Mouse (Mus musculus) gastrocnemius, postnatal 25 days (tissue): ENCODE results near the gene Ccdc162. TPM values are rescaled to one million over a fixed set of nuclear protein-coding genes. Genes with fewer than 3 reads are reported as not detected.
"Not testable (repeated sequence)": the region's sequence is repeated elsewhere in the genome, so short reads cannot be mapped to it uniquely, and the experiment has no call there.

Experiments used
- DNase-seq: peaks from one replicate; pipeline ENCODE4 v3.0.0; 2022
- total RNA-seq, 2 experiments: library from RNA; stranded (reverse); gene quantifications; 1 replicate in 1 of 2; 2 replicates in 1 of 2; pipeline ENCODE4 v1.2.3; 2021

Ccdc162 gene
- total RNA-seq, 2 experiments from 2014 or later, result 0.33 to 0.59 TPM

- peak; percentile 26 for DNase-seq
Observed at GRCm38 (mm10) chr10:41697040-41697439, 19.4 kb downstream of the Ccdc162 start.

- DNase-seq, result no peak
Observed at GRCm38 (mm10) chr10:41690978-41691377, 25.5 kb downstream of the Ccdc162 start.

DNA sequence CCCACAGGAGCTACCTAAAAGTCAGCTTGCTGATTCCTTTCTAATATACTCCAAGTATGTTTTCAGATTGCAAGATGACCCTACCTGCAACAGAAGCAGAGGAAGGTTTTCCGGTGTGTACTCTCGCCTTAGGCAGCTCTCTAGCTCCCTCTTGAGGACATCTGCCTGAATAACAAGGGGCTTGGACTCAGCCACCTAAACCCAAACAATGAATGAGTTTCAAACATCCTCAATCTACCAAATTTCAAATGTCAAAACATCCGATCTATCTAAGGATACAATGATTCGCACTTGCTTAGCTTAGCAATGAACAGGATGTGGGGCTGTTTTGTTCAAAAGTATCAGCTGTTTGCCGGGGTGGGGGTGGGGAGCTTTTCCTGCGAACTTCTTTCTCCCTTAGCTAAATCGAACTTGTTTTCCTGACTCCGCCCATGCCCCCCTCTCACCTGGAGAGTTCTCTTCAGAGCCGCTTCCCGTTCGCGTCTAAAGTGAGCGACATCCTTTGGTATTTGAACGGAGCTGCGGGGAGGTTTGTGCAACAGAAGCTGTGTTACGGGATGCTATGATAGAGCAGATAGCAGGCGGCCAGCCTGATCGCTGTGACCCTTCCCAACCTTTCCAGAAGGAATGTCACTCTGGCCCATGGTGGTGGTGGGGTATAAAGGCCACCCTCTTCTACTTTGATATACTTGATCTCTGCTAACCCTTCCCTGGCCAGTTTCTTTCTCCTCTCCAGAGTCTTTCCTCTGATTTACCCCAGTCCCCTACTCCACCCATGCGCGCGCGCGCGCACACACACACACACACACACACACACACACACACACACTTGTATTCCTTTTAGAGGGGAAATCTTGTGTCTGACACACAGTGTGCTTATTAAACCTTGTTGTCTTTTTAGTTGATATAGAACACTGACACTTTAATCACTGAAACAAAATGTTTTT, 26.2 kb downstream of the Ccdc162 start:
- DNase-seq, result peak; percentile 17

DNA sequence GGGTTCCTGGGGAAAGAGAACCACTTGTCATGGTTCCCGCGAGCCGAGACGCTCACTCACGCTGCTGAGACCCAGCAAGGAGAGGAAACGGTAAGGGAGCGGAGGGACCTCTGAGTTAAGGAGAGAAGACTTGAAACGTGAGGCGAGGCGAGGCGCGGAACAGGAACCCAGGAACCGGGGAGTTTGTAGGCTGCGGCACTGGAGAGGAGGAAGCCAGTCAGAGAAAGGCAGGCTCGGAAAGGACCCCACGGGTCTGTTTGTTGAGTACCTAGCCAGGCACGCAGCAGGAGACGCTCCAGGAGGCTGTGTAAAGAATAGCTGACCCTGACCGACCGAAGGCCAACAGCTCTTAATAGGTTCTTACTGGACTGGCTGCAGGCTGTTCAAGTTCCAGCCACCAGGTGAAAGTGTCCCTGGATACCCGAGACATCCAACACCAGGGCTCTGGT, 31.9 kb downstream of the Ccdc162 start:
- no peak for DNase-seq

DNA sequence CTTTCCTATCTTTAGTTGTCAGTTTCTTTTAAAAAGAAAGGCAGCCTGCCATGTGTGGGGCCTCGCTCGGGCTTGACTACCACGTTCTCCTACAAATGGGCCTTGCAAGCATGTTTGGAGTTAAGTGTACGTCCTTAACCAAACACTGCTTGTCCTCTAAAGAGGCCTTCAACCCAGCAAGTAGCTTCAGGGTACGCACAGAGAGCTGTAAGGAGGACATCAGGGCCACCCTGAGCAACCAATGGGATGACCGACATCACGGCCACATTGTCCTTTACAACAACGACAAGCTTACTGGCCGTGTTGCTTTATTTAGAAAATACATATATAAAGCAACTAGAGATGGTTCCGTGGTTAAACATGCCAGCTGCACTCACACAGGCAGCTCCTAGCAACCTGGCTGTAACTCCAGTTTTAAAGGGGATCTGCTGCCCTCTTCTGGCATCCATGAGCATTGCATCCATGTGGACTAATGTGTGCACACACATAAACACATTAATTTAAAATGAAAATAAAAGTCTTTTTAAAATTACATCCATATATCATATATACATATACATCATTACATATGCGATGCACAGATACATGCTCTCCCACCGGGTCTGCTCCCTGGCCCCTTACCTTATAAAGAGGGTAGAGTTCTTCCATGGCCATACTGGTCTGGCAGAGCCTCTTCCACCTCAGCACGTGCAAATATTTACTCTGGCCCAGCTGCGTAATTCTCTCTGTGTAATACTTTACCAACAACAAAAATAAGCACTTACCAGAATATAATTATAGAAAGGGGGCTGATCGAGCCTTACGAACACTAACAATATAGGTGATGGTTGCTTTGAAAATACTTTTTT, 33.7 kb downstream of the Ccdc162 start:
- peak; percentile 42 for DNase-seq

DNA sequence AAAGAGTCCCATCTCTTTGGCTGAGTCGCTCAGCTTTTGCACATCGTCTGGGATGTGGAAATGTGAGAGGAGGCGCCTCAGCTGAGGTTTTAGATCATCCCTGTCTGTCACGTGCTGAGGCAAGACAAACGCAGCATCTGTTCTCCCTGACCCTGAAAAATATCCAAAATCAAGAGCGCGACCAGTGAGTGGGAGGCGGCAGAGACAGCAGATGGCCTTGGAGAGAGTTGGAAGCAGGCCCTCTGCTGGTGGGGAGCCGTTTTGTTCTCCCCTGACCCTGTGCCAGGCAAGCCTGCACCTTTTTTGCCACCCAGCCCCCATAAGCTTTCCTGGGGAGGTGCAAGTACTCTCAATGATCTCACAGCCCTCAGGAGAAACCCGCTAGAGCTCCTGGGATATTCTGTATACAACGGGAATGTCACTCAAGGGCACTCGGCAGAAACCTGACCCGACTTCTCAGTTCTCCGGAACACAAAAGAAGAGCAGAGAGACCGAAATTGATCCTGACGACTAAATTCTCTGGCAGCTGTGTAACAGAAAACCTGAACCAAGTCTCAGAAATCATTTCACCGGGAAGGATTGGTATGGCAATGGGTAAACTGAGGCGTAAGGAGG, 37.6 kb downstream of the Ccdc162 start:
- DNase-seq, result peak; percentile 63

- DNase-seq, result no peak
Observed at GRCm38 (mm10) chr10:41677396-41677795, 39.0 kb downstream of the Ccdc162 start.

DNA sequence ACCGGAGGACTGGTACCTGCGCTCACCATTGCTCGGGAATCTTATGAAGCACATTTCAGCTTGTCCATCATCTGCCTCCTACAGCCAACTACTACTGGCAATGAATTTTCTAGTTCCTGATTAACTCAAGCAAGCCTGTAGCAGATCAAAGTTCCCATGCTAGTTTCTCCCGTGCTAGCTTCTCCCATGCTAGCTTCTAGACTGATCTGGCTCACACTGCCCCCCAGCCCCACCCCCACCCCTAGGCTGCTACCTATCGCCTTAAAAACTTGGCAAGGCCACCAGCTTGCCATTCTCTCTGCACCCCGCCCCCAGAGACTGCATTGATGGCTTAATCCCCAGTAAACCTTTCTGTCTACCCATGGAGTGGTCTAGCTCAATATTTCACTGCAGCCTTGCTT, 39.8 kb downstream of the Ccdc162 start:
- DNase-seq, result no peak

DNA sequence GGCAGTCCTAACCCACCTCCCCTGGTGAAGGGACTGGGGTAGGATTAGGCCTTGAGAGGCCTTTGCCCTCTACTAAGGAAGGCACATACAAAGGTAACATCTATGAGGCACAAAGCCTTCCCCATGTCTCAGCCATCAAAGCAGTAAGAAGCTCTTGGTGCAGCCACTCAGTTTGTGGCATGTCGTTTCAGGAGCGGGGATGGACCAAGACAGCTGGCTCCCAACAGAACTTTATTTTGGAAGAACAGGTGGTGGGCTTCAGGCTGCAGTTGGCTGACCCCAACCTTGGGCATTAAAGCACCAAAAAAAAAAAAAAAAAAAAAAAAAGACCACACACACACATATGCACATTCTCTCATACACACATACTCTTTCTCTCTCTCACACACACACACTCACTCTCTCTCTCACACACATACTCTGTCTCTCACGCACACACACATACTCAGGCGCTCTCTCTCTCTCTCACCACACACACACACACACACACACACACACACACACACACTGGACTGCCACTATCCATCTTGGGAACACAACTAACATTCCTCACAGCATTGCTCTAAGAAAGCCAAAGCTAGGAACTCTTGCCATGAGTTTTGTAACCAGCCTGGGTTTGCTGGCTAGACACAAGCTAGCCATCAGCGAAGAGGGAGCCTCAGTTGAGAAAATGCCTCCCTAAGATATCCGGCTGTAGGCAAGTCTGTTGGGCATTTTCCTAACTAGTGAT, 40.4 kb downstream of the Ccdc162 start:
- no peak for DNase-seq

DNA sequence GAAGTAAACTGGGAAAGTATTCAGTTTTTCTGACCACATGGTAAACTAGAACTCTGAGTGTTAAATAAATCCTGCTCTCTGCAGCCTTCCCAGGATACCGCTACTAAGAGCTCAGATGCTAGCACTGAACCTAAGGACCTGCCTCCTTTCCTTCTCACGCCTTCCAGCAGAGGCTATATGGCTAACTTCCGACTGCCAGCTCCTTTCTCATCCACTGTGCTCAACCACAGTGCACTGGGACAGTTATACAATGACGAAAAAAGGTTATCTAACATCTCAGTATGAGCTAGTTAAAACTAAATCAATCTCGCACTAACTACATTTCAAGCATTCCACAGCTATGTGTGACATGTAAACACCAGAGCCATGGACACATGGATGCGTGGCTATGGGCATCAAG, 41.2 kb downstream of the Ccdc162 start:
- DNase-seq, result no peak

DNA sequence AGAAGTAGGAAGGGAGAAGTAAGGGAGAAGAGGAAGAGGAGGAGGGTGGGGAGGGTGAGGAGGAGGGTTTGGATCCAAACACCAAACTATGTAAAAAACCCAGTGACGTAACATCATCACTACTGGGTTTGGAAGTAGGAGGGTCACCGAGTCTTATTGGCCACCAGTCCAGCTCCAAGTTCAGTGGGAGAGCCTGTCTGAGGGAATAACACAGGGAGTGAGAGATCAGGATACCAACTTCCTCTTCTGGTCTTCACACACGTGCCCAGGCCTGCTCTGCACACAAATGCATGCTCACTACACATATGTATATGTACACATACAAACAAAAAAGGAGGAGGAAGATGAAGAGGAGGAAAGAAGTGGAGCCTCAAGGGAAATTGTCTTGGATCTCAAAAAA, 42.1 kb downstream of the Ccdc162 start:
- no peak for DNase-seq

- DNase-seq, result no peak
Observed at GRCm38 (mm10) chr10:41670196-41670595, 46.2 kb downstream of the Ccdc162 start.

- DNase-seq, result no peak
Observed at GRCm38 (mm10) chr10:41665498-41665897, 50.9 kb downstream of the Ccdc162 start.

DNA sequence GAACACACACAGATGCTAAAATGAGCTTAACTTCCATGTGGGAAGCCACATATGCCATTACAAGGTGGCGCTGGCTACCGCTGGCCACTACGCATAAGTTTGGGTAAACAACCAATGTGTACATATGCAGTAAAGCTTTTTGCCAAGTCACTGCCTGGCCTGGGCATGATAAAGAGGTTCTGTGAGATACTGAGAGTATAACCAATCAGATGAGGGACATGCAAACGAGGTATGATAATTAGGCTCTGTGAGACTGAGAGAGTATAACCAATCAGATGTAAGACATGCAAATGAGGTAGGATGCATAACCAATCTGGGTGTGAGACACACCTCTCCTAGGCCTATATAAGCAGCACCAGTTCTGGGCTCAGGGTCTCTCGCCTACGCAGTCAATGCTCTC, 56.8 kb downstream of the Ccdc162 start:
- DNase-seq, result not testable (repeated sequence)

DNA sequence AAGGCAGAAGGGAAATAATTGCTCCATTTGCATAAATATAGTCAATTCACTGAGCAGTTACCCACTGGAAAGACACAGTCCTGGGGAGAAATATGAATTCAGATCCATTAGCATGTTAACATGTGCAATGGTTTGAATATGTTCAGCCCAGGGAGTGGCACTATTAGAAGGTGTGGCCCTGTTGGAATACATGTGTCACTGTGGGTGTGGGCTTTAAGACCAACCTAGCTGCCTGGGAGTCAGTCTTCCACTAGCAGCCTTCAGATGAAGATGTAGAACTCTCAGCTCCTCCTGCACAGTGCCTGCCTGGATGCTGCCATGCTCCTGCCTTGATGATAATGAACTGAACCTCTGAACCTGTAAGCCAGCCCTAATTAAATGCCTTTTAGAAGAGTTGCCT, 60.8 kb downstream of the Ccdc162 start:
- DNase-seq, result not testable (repeated sequence)

- no peak for DNase-seq
Observed at GRCm38 (mm10) chr10:41652988-41653387, 63.4 kb downstream of the Ccdc162 start.

DNA sequence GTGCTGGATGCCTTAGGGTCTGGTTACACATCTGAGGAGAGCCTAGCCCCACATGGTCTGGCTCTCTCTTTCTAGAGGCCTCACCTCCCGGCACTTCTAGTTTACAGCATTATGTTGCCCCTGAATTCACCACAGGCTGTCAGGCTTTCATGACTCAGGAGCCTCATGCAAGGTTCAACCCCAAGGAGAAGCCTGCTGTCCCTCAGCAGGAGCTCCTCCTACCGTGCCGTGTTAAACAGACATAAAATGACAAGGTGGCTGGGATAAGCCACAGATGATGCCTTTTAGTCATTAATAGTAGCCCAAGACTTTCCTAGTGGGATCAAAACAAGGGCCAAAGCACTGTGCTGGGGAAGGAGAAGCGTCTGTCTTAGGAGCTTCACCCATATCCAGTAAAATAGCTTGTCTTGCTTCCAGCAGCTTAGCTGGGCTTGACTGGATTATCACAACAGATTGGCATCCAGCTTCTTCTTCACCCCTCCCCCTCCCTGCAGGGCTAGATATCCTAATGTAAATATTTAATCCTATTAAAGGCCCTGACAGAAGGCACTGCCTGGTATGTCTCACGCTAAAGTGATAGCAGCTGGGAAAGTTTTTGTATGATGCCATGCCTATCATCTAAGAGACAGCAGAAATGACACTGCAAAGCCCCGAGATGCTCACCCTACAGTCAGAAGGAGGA, 64.2 kb downstream of the Ccdc162 start:
- DNase-seq, result no peak

- no peak for DNase-seq
Observed at GRCm38 (mm10) chr10:41651532-41651931, 64.9 kb downstream of the Ccdc162 start.

DNA sequence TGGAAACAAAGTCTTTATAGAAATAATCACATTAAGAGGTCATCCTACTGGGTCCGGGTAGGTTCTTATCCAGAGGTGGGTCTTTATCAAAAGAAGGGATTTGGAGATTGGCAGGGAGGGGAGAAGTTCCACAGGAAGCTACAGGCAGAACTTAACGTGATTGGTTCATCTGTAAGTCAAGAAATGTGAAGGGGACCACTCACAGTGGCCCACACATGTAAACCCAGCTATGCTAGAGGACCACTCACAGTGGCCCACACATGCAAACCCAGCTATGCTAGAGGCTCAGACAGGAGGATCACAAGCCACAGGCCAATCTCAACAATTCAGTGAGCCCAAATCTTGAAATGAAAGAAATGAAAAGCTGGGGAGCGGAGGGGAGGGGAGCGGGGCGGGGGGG, 67.2 kb downstream of the Ccdc162 start:
- DNase-seq, result no peak

- DNase-seq, result no peak
Observed at GRCm38 (mm10) chr10:41638776-41639175, 77.7 kb downstream of the Ccdc162 start.
